Mouse (Mus musculus) CD4-positive naive resting alpha-beta T cell, adult 76 days (primary cell): ENCODE results near the gene 1700067K01Rik. TPM values are rescaled to one million over a fixed set of nuclear protein-coding genes. Genes with fewer than 3 reads are reported as not detected.

ENCODE experiments used
- total RNA-seq: library from RNA; stranded (reverse); gene quantifications from one replicate; pipeline ENCODE4 v1.2.4, GENCODE M21; 2023

Gene 1700067K01Rik
- not detected for total RNA-seq

GRCm38 (mm10) chr8:84001281-84002000, at the start of gene 1700067K01Rik:
TSS of gene 1700067K01Rik (plus strand) at chr8:84001502.

GRCm38 (mm10) chr8:83955106-83955957, 46.0 kb upstream of the 1700067K01Rik start, which contains the start of the genes Gm10644 and Asf1b:
TSS of gene Gm10644 (minus strand) at chr8:83955205.
TSS of gene Asf1b (plus strand) at chr8:83955507.

GRCm38 (mm10) chr8:83972150-83973120, 28.9 kb upstream of the 1700067K01Rik start, which contains the start of gene Prkaca:
TSS of gene Prkaca (plus strand) at chr8:83972993.

GRCm38 (mm10) chr8:83997511-83998141, 3.7 kb upstream of the 1700067K01Rik start, which contains the start of gene Samd1:
TSS of gene Samd1 (plus strand) at chr8:83997672.

GRCm38 (mm10) chr8:84011705-84012498, 10.6 kb downstream of the 1700067K01Rik start, which contains the start of gene 2210011C24Rik:
TSS of gene 2210011C24Rik (minus strand) at chr8:84012171.

GRCm38 (mm10) chr8:84021096-84021495, 19.8 kb downstream of the 1700067K01Rik start, which contains the start of gene Palm3:
TSS of gene Palm3 (plus strand) at chr8:84021471.

GRCm38 (mm10) chr8:84042066-84042947, 41.0 kb downstream of the 1700067K01Rik start, which contains the start of gene Il27ra:
TSS of gene Il27ra (minus strand) at chr8:84042589.

GRCm38 (mm10) chr8:84044900-84045299, 43.6 kb downstream of the 1700067K01Rik start, which contains the start of gene Rln3:
TSS of gene Rln3 (minus strand) at chr8:84045000.

Other genes starting within 250 kb of the 1700067K01Rik start
- 59.2 TPM for gene Adgrl1, start 101.4 kb upstream of the 1700067K01Rik start, total RNA-seq
- 0.53 TPM for gene Gm10644, start 46.3 kb upstream of the 1700067K01Rik start, total RNA-seq
- gene Asf1b, start 46.0 kb upstream of the 1700067K01Rik start, total RNA-seq = 3.9 TPM
- 37.1 TPM for gene Prkaca, start 28.5 kb upstream of the 1700067K01Rik start, total RNA-seq
- 42.4 TPM for gene Samd1, start 3.8 kb upstream of the 1700067K01Rik start, total RNA-seq
- gene 2210011C24Rik, start 10.7 kb downstream of the 1700067K01Rik start, total RNA-seq = not detected
- gene Palm3, start 20.0 kb downstream of the 1700067K01Rik start, total RNA-seq = not detected
- gene Il27ra, start 41.1 kb downstream of the 1700067K01Rik start, total RNA-seq = 187 TPM
- gene Rln3, start 43.5 kb downstream of the 1700067K01Rik start, total RNA-seq = not detected
- gene Gm10643, start 63.6 kb downstream of the 1700067K01Rik start, total RNA-seq = 2.9 TPM
- 113 TPM for gene Rfx1, start 65.3 kb downstream of the 1700067K01Rik start, total RNA-seq
- 63.6 TPM for gene Dcaf15, start 103.3 kb downstream of the 1700067K01Rik start, total RNA-seq
- gene Podnl1, start 124.5 kb downstream of the 1700067K01Rik start, total RNA-seq = 4.2 TPM
- gene Cc2d1a, start 146.4 kb downstream of the 1700067K01Rik start, total RNA-seq = 30.3 TPM
- 2.7 TPM for gene 4930432K21Rik, start 146.5 kb downstream of the 1700067K01Rik start, total RNA-seq
- not detected for gene Nanos3, start 183.7 kb downstream of the 1700067K01Rik start, total RNA-seq
- gene Zswim4, start 235.6 kb downstream of the 1700067K01Rik start, total RNA-seq = 36.1 TPM
- gene D8Ertd738e, start 248.2 kb downstream of the 1700067K01Rik start, total RNA-seq = 193 TPM